Mouse (Mus musculus): ENCODE data around the gene Fahd2a.

The Fahd2a gene

GRCm38 (mm10) chr2:127444055-127444789 lies at the start of gene Fahd2a:
TSS of gene Fahd2a (minus strand) at chr2:127444565.
- DNase-seq (ENCODE audit: low read depth): peak; percentile 95

GRCm38 (mm10) chr2:127484476-127485170 lies 40.3 kb upstream of the Fahd2a start:
- no peak for DNase-seq (ENCODE audit: low read depth)

GRCm38 (mm10) chr2:127483001-127483400 lies 38.6 kb upstream of the Fahd2a start:
- no peak for DNase-seq (ENCODE audit: low read depth)

- no peak for DNase-seq (ENCODE audit: low read depth)
These were observed 38.2 kb upstream of the Fahd2a start for GRCm38 (mm10) chr2:127482533-127482911.

GRCm38 (mm10) chr2:127481841-127482532 lies 37.6 kb upstream of the Fahd2a start:
- no peak for DNase-seq (ENCODE audit: low read depth)

GRCm38 (mm10) chr2:127479763-127480162 lies 35.4 kb upstream of the Fahd2a start:
- no peak for DNase-seq (ENCODE audit: low read depth)

- no peak for DNase-seq (ENCODE audit: low read depth)
These were observed 34.8 kb upstream of the Fahd2a start for GRCm38 (mm10) chr2:127479210-127479609.

- no peak for DNase-seq (ENCODE audit: low read depth)
These were observed 27.9 kb upstream of the Fahd2a start for GRCm38 (mm10) chr2:127472279-127472678.

GRCm38 (mm10) chr2:127471281-127471680 lies 26.9 kb upstream of the Fahd2a start:
- no peak for DNase-seq (ENCODE audit: low read depth)

GRCm38 (mm10) chr2:127470661-127471060 lies 26.3 kb upstream of the Fahd2a start:
- no peak for DNase-seq (ENCODE audit: low read depth)

- no peak for DNase-seq (ENCODE audit: low read depth)
These were observed 25.8 kb upstream of the Fahd2a start for GRCm38 (mm10) chr2:127470183-127470582.

GRCm38 (mm10) chr2:127462314-127462713 lies 17.9 kb upstream of the Fahd2a start:
- peak; percentile 56 for DNase-seq (ENCODE audit: low read depth)

GRCm38 (mm10) chr2:127461351-127461750 lies 17.0 kb upstream of the Fahd2a start:
- DNase-seq (ENCODE audit: low read depth): no peak

- no peak for DNase-seq (ENCODE audit: low read depth)
These were observed 15.0 kb upstream of the Fahd2a start for GRCm38 (mm10) chr2:127459341-127459740.

GRCm38 (mm10) chr2:127453764-127454163 lies 9.4 kb upstream of the Fahd2a start:
- DNase-seq (ENCODE audit: low read depth): peak; percentile 74

- DNase-seq (ENCODE audit: low read depth): no peak
These were observed 8.8 kb upstream of the Fahd2a start for GRCm38 (mm10) chr2:127453141-127453540.

- DNase-seq (ENCODE audit: low read depth): no peak
These were observed 7.4 kb upstream of the Fahd2a start for GRCm38 (mm10) chr2:127451748-127452147.

- DNase-seq (ENCODE audit: low read depth): no peak
These were observed 5.3 kb upstream of the Fahd2a start for GRCm38 (mm10) chr2:127449691-127450090.

GRCm38 (mm10) chr2:127446847-127447246 lies 2.5 kb upstream of the Fahd2a start:
- DNase-seq (ENCODE audit: low read depth): no peak

GRCm38 (mm10) chr2:127437697-127438096 lies 6.7 kb downstream of the Fahd2a start:
- DNase-seq (ENCODE audit: low read depth): no peak

GRCm38 (mm10) chr2:127435554-127435953 lies 8.8 kb downstream of the Fahd2a start:
- DNase-seq (ENCODE audit: low read depth): no peak

- DNase-seq (ENCODE audit: low read depth): peak; percentile 29
These were observed 9.2 kb downstream of the Fahd2a start for GRCm38 (mm10) chr2:127435135-127435534.

Measured in 416B (cell line).